In the genomic region with DNA sequence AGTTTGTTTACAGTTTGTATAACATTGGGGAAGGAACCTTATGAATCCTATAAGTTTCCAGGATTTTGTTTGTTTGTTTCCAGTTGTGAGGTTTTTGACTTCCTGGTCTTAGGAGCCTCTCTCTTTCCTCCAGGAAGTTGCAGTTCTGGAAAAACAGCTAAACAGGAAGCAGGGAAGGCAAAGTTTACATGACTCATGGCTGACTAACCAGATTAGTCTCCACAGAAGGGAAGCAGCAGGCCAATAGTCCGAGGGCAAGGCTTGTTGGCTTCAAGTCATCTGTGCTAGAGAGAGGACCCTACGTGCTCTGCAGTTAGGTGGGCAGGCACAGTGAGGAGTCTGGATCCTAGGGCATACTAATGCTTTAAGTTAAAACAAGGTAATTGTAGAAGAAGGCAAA, we compare ENCODE assay signal across 22 mouse cellular contexts. TPM values are rescaled to one million over a fixed set of nuclear protein-coding genes. Genes with fewer than 3 reads are reported as not detected.
A peak's percentile ranks its signal among the peaks of the same experiment; 100 is the strongest.
DNase-seq lines count a peak whose midpoint lies in the region; ATAC-seq and TF ChIP-seq lines count a peak whose summit lies in the region.
"Had no signal": no experiment of that assay in that cellular context is flagged by ENCODE, and none has a peak within 500 bp of the region (broad histone marks: within the 10 kb centered on the region; RNA-seq: fewer than 3 reads in every experiment).

No protein-coding gene starts in this region.

- 43% methylated on average over 2 of the region's 2 CpGs for WGBS in liver, postnatal 0 days (ENCODE audit: insufficient replicate concordance)
- 30% methylated on average over 2 of the region's 2 CpGs for WGBS in liver, embryonic 12.5 days (ENCODE audit: insufficient replicate concordance)
- WGBS in kidney, embryonic 14.5 days = 76% methylated on average over 2 of the region's 2 CpGs

- no peak for TF ChIP-seq EP300 in liver, postnatal 0 days (IDR thresholded peaks at IDR 0.05; ENCODE audit: low read depth)

- H3K27ac ChIP-seq in liver, postnatal 0 days (ENCODE audit: low read depth) = 0 out of 2 replicates have a peak overlapping the region, but pooled peaks have one; percentile 34
- no peak overlapping the region for H3K27ac ChIP-seq in liver, embryonic 12.5 days
- H3K27ac ChIP-seq in kidney, embryonic 14.5 days (ENCODE audit: low read depth, low read length) = no peak overlapping the region
- H3K27ac ChIP-seq: embryonic facial prominence, embryonic 13.5 days; hindbrain, embryonic 12.5 days; liver, embryonic 13.5 days; midbrain, embryonic 15.5 days; neural tube, embryonic 15.5 days had no signal

- H3K9ac ChIP-seq in liver, postnatal 0 days (replicated peaks) = no peak overlapping the region
- no peak overlapping the region for H3K9ac ChIP-seq in liver, embryonic 12.5 days
- no peak overlapping the region for H3K9ac ChIP-seq in kidney, embryonic 14.5 days (ENCODE audit: low read depth, low read length)
- H3K9ac ChIP-seq: embryonic facial prominence, embryonic 13.5 days; heart, embryonic 12.5 days; hindbrain, embryonic 12.5 days; liver, embryonic 13.5 days; midbrain, embryonic 15.5 days; neural tube, embryonic 15.5 days had no signal

- H3K9me3 ChIP-seq in liver, postnatal 0 days (ENCODE audit: low read length) = no peaks in the 10 kb centered on the region
- no peaks in the 10 kb centered on the region for H3K9me3 ChIP-seq in liver, embryonic 12.5 days (replicated peaks)
- H3K9me3 ChIP-seq in kidney, embryonic 14.5 days (ENCODE audit: control insufficient read depth, low read length) = no peaks in the 10 kb centered on the region
- H3K9me3 ChIP-seq: embryonic facial prominence, embryonic 13.5 days; heart, embryonic 12.5 days; hindbrain, embryonic 12.5 days; liver, embryonic 13.5 days; midbrain, embryonic 15.5 days; neural tube, embryonic 15.5 days had no signal

- ATAC-seq in liver, postnatal 0 days = no peak
- no peak for ATAC-seq in liver, embryonic 12.5 days
- peak; percentile 22 for ATAC-seq in megakaryocyte, adult 5-6 weeks (ENCODE audit: poor library complexity, severe bottlenecking)
- ATAC-seq in kidney, embryonic 14.5 days (ENCODE audit: low FRiP score, low TSS enrichment) = no peak
- ATAC-seq: forebrain, embryonic 16.5 days; midbrain, embryonic 15.5 days had no signal

- no peak for TF ChIP-seq CTCF in liver, postnatal 0 days (IDR thresholded peaks at IDR 0.05; ENCODE audit: low read depth)

- no peaks in the 10 kb centered on the region for H3K36me3 ChIP-seq in liver, postnatal 0 days (replicated peaks; ENCODE audit: insufficient read depth, low read length)
- no peaks in the 10 kb centered on the region for H3K36me3 ChIP-seq in liver, embryonic 12.5 days
- H3K36me3 ChIP-seq in kidney, embryonic 14.5 days (ENCODE audit: control insufficient read depth, insufficient read depth, low read length) = no peaks in the 10 kb centered on the region
- H3K36me3 ChIP-seq: embryonic facial prominence, embryonic 13.5 days; heart, embryonic 12.5 days; hindbrain, embryonic 12.5 days; liver, embryonic 13.5 days; midbrain, embryonic 15.5 days; neural tube, embryonic 15.5 days had no signal

- H3K4me3 ChIP-seq in liver, postnatal 0 days (ENCODE audit: low read depth, low read length) = no peak overlapping the region
- no peak overlapping the region for H3K4me3 ChIP-seq in liver, embryonic 12.5 days
- H3K4me3 ChIP-seq in kidney, embryonic 14.5 days (ENCODE audit: low read length) = no peak overlapping the region
- H3K4me3 ChIP-seq: embryonic facial prominence, embryonic 13.5 days; heart, embryonic 12.5 days; hindbrain, embryonic 12.5 days; liver, embryonic 13.5 days; midbrain, embryonic 15.5 days; neural tube, embryonic 15.5 days had no signal

- DNase-seq in liver, postnatal 0 days = no peak
- DNase-seq in 416B (ENCODE audit: low read depth) (peak; percentile 89), adipocyte (ENCODE audit: low spot score) (peak; percentile 22)
- no peak for DNase-seq in cerebellum, adult 8-10 months
- no peak for DNase-seq in frontal cortex, postnatal 25 days (ENCODE audit: low spot score in 2 of 2)
- DNase-seq: cerebellum, adult 9-10 months; heart, postnatal 14 days; kidney, adult 9 months; kidney, postnatal 36 days; liver, embryonic 13.5 days; lung, postnatal 4 days; right cerebral cortex, postnatal 25 days; thymus, adult 2 months had no signal

- no peak overlapping the region for H3K4me2 ChIP-seq in liver, postnatal 0 days (ENCODE audit: low read depth, low read length)
- H3K4me2 ChIP-seq in liver, embryonic 12.5 days = no peak overlapping the region
- H3K4me2 ChIP-seq in kidney, embryonic 14.5 days (replicated peaks; ENCODE audit: low read depth, low read length) = no peak overlapping the region
- H3K4me2 ChIP-seq: embryonic facial prominence, embryonic 13.5 days; heart, embryonic 12.5 days; hindbrain, embryonic 12.5 days; liver, embryonic 13.5 days; midbrain, embryonic 15.5 days; neural tube, embryonic 15.5 days had no signal

- no peaks in the 10 kb centered on the region for H3K27me3 ChIP-seq in liver, postnatal 0 days (ENCODE audit: insufficient read depth, low read length)
- no peaks in the 10 kb centered on the region for H3K27me3 ChIP-seq in liver, embryonic 12.5 days (replicated peaks)
- H3K27me3 ChIP-seq in kidney, embryonic 14.5 days (ENCODE audit: control insufficient read depth, insufficient read depth, low read length) = no peaks in the 10 kb centered on the region
- H3K27me3 ChIP-seq: embryonic facial prominence, embryonic 13.5 days; heart, embryonic 12.5 days; hindbrain, embryonic 12.5 days; liver, embryonic 13.5 days; midbrain, embryonic 15.5 days; neural tube, embryonic 15.5 days had no signal

- peaks cover 2% of the 10 kb centered on the region; the same call in 1 of the 2 replicates for H3K4me1 ChIP-seq in liver, postnatal 0 days (ENCODE audit: insufficient read depth)
- H3K4me1 ChIP-seq in liver, embryonic 12.5 days = no peaks in the 10 kb centered on the region
- 0 out of 2 replicates have a peak, but pooled peaks cover 2% of the 10 kb centered on the region for H3K4me1 ChIP-seq in kidney, embryonic 14.5 days (ENCODE audit: control insufficient read depth, insufficient read depth, low read length)
- H3K4me1 ChIP-seq: liver, embryonic 13.5 days; midbrain, embryonic 15.5 days; neural tube, embryonic 15.5 days had no signal

RNA-seq across cellular contexts. Expression of a gene that starts 36.4 kb away (rescaled TPM):
- polyA plus RNA-seq in liver, postnatal 0 days (2015; fragmentation: Nextera tagmentation; extraction: Ambion mirVana) = 0.02 TPM in 1 of 2 replicates, not detected in the other
- polyA plus RNA-seq in liver, embryonic 12.5 days (2016; fragmentation: Nextera tagmentation; extraction: Ambion mirVana) = 0.67 and 0.98 TPM in 2 replicates
- total RNA-seq in megakaryocyte, adult 5-6 weeks (2015) = 0.02 and 0.20 TPM in 2 replicates
- 0.04 TPM in 1 of 2 replicates, not detected in the other for total RNA-seq in megakaryocyte, adult 5-6 weeks (2017)
- 14.8 and 22.9 TPM in 2 replicates for polyA plus RNA-seq in kidney, embryonic 14.5 days (2014; fragmentation: Nextera tagmentation; extraction: Ambion mirVana)

Comparison
In these comparisons a context has a peak if more than half of its experiments do, and no peak if none do; other contexts are left out.
1. DNase-seq: peak in 416B (single experiment) and adipocyte (single experiment); none in liver, postnatal 0 days (single experiment), cerebellum, adult 8-10 months (single experiment) and frontal cortex, postnatal 25 days (0 of 2).